Mouse (Mus musculus): Measurements from ENCODE around the gene Rabep1. TPM values are rescaled to one million over a fixed set of nuclear protein-coding genes. Genes with fewer than 3 reads are reported as not detected.

The Rabep1 gene
- total RNA-seq, 2 experiments from 2014 or later: 35.9 to 36.5 TPM

- intact Hi-C loops (cut with DNase I): no loop called here
- DNase-seq: peak; percentile 87 to 89
Observed at GRCm38 (mm10) chr11:70969821-70970559, 125.4 kb downstream of the Rabep1 start, which contains the start of the genes Nup88 and Rpain. Gene Nup88 (minus strand): TSS chr11:70969973. Gene Rpain (plus strand): TSS chr11:70970213.

GRCm38 (mm10) chr11:70970560-70971540, 126.3 kb downstream of the Rabep1 start:
- no peak for DNase-seq
- intact Hi-C loops (cut with DNase I): no loop called here

GRCm38 (mm10) chr11:70972586-70972985, 128.0 kb downstream of the Rabep1 start:
- no peak for DNase-seq
- intact Hi-C loops (cut with DNase I): no loop called here

- intact Hi-C loops (cut with DNase I): no loop called here
- DNase-seq: no peak
Observed at GRCm38 (mm10) chr11:70973947-70974346, 129.4 kb downstream of the Rabep1 start.

GRCm38 (mm10) chr11:70975193-70975592, 130.6 kb downstream of the Rabep1 start:
- DNase-seq: no peak
- intact Hi-C loops (cut with DNase I): no loop called here

GRCm38 (mm10) chr11:70977293-70977692, 132.7 kb downstream of the Rabep1 start:
- intact Hi-C loops (cut with DNase I): no loop called here
- no peak for DNase-seq

- DNase-seq: no peak
- intact Hi-C loops (cut with DNase I): no loop called here
Observed at GRCm38 (mm10) chr11:70980232-70980631, 135.7 kb downstream of the Rabep1 start.

- intact Hi-C loops (cut with DNase I): no loop called here
- DNase-seq: no peak
Observed at GRCm38 (mm10) chr11:70980751-70981510, 136.4 kb downstream of the Rabep1 start.

GRCm38 (mm10) chr11:70982030-70982429, 137.5 kb downstream of the Rabep1 start:
- intact Hi-C loops (cut with DNase I): no loop called here
- no peak for DNase-seq

- intact Hi-C loops (cut with DNase I): loop anchor here (1.0 kb wide), 1 partner anchor 70 kb away; no protein-coding TSS in a partner anchor
- peak; percentile 96 to 98 for DNase-seq
Observed at GRCm38 (mm10) chr11:70982557-70983228, 138.1 kb downstream of the Rabep1 start, which contains the start of gene C1qbp. Gene C1qbp (minus strand): TSS chr11:70983026.

Other genes with a start within 250 kb of the Rabep1 start
- not detected for gene 4930544D05Rik, start 228.9 kb upstream of the Rabep1 start, total RNA-seq (2021)
- not detected for gene Chrne, start 225.6 kb upstream of the Rabep1 start, total RNA-seq (2021)
- gene Gp1ba, start 205.7 kb upstream of the Rabep1 start, total RNA-seq (2021): under 1 TPM; 0.16 to 0.17 TPM
- 10 to 100 TPM; 52.5 to 57.9 TPM for gene Rnf167, start 197.5 kb upstream of the Rabep1 start, total RNA-seq (2021)
- 100 to 1,000 TPM; 570 to 607 TPM for gene Slc25a11, start 197.3 kb upstream of the Rabep1 start, total RNA-seq (2021)
- gene Pfn1, start 190.1 kb upstream of the Rabep1 start, total RNA-seq (2021): 100 to 1,000 TPM; 283 to 296 TPM
- gene Eno3, start 187.6 kb upstream of the Rabep1 start, total RNA-seq (2021): 1,000 to 10,000 TPM; 1,887 to 1,957 TPM
- 10 to 100 TPM; 95.0 to 98.6 TPM for gene Spag7, start 175.4 kb upstream of the Rabep1 start, total RNA-seq (2021)
- gene Camta2, start 156.7 kb upstream of the Rabep1 start, total RNA-seq (2021): 10 to 100 TPM; 39.2 to 39.6 TPM
- gene Inca1, start 144.6 kb upstream of the Rabep1 start, total RNA-seq (2021): 1 to 10 TPM; 4.5 to 6.3 TPM
- gene Kif1c, start 144.2 kb upstream of the Rabep1 start, total RNA-seq (2021): 100 to 1,000 TPM; 469 to 490 TPM
- 1 to 10 TPM; 6.5 to 6.7 TPM for gene Zfp3, start 80.6 kb upstream of the Rabep1 start, total RNA-seq (2021)
- gene Scimp, start 32.2 kb upstream of the Rabep1 start, total RNA-seq (2021): under 1 TPM; 0.47 to 0.89 TPM
- gene Nup88, start 125.2 kb downstream of the Rabep1 start, total RNA-seq (2021): 10 to 100 TPM; 44.5 to 50.8 TPM
- gene Rpain, start 125.4 kb downstream of the Rabep1 start, total RNA-seq (2021): 10 to 100 TPM; 16.8 to 18.4 TPM
- 100 to 1,000 TPM; 226 to 228 TPM for gene C1qbp, start 138.2 kb downstream of the Rabep1 start, total RNA-seq (2021)
- 10 to 100 TPM; 10.6 to 10.7 TPM for gene Dhx33, start 159.7 kb downstream of the Rabep1 start, total RNA-seq (2021)
- gene Mis12, start 174.8 kb downstream of the Rabep1 start, total RNA-seq (2021): 1 to 10 TPM; 6.5 to 6.9 TPM
- gene Derl2, start 175.1 kb downstream of the Rabep1 start, total RNA-seq (2021): 10 to 100 TPM; 32.2 to 38.4 TPM
- gene 6330403K07Rik, start 188.7 kb downstream of the Rabep1 start, total RNA-seq (2021): under 1 TPM; 0.22 to 0.44 TPM